Mouse (Mus musculus) limb, embryonic 14.5 days (tissue): Measurements from ENCODE around the gene Brd3. TPM values are rescaled to one million over a fixed set of nuclear protein-coding genes. Genes with fewer than 3 reads are reported as not detected.

Experiments used
- ATAC-seq: fragments of 200-750 bp; cut with Nextera tagmentation; 2 replicates; pipeline ENCODE4 v1.8.0; 2017; ENCODE audit warnings: low read depth, moderate number of reproducible peaks, moderate TSS enrichment; ENCODE audit not compliant: low FRiP score
- DNase-seq: peaks from one replicate; pipeline ENCODE4 v3.0.0-alpha.2; 2015; ENCODE audit warnings: low spot score
- H3K27ac ChIP-seq: fragments of 300-500 bp; sonication (generic); replicated peaks from 2 replicates; pipeline ENCODE4 v1.5.1; 2014; ENCODE audit warnings: low read depth, mild to moderate bottlenecking, low read length, moderate library complexity, mixed read lengths
- H3K27me3 ChIP-seq: fragments of 300-500 bp; sonication (generic); 2 replicates; pipeline ENCODE4 v1.6.1; 2014; ENCODE audit warnings: low read length, mixed read lengths; ENCODE audit not compliant: control insufficient read depth, insufficient read depth
- H3K36me3 ChIP-seq: fragments of 300-500 bp; sonication (generic); 2 replicates; pipeline ENCODE4 v1.6.1; 2014; ENCODE audit warnings: mild to moderate bottlenecking, low read length, moderate library complexity, mixed read lengths; ENCODE audit not compliant: control insufficient read depth, insufficient read depth
- H3K4me1 ChIP-seq: fragments of 300-500 bp; sonication (generic); 2 replicates; pipeline ENCODE4 v1.6.1; 2014; ENCODE audit warnings: antibody characterized with exemption, low read length, mixed read lengths; ENCODE audit not compliant: control insufficient read depth, insufficient read depth
- H3K4me2 ChIP-seq: fragments of 300-500 bp; sonication (generic); replicated peaks from 2 replicates; pipeline ENCODE4 v1.6.1; 2014; ENCODE audit warnings: low read depth, mild to moderate bottlenecking, low read length, moderate library complexity; ENCODE audit not compliant: severe bottlenecking
- H3K4me3 ChIP-seq: fragments of 300-500 bp; sonication (generic); replicated peaks from 2 replicates; pipeline ENCODE4 v1.5.1; 2014; ENCODE audit warnings: low read length
- H3K9ac ChIP-seq: fragments of 300-500 bp; sonication (generic); 2 replicates; pipeline ENCODE4 v1.6.1; 2014; ENCODE audit warnings: mild to moderate bottlenecking, low read depth, low read length, moderate library complexity; ENCODE audit not compliant: severe bottlenecking
- H3K9me3 ChIP-seq: fragments of 300-500 bp; sonication (generic); 2 replicates; pipeline ENCODE4 v1.6.1; 2016; ENCODE audit warnings: low read length; ENCODE audit not compliant: control insufficient read depth
- POLR2A ChIP-seq: fragments of 200-500 bp; IDR thresholded peaks from 2 replicates; pipeline ENCODE4 v1.8.0; 2012; ENCODE audit warnings: inconsistent platforms, mild to moderate bottlenecking, moderate library complexity, borderline replicate concordance; ENCODE audit not compliant: insufficient read depth, insufficient read length; ENCODE audit errors: extremely low read depth
- WGBS: fragments of 180-500 bp; shearing (Covaris S2); extraction: QIAGEN DNeasy Blood & Tissue Kit; methylation state at CpG from one replicate; pipeline ENCODE4 v1.1.7; 2014; 5-methylcytosine and 5-hydroxymethylcytosine counted together
- polyA plus RNA-seq, 2 experiments: library from polyadenylated mRNA; depleted of rRNA in 1 of 2; stranded (reverse) in 1 of 2; unstranded in 1 of 2; fragments of >200 nt; fragmentation: Nextera tagmentation in 1 of 2; extraction: Ambion mirVana in 1 of 2; gene quantifications; 2 replicates each; pipeline versions ENCODE4 v1.2.1 to v1.2.3; 2012 to 2014

The Brd3 gene
- 75.5 and 78.1 TPM in 2 replicates for polyA plus RNA-seq (2012; rRNA removed)
- 155 and 177 TPM in 2 replicates for polyA plus RNA-seq (2014; fragmentation: Nextera tagmentation; extraction: Ambion mirVana)

GRCm38 (mm10) chr2:27507562-27507961 is at the start of gene Brd3:
Gene Brd3, minus strand, starts transcription at chr2:27507662.
- no peaks in the 10 kb centered on the region for H3K36me3 ChIP-seq
- H3K4me2 ChIP-seq, result no peak within 1 kb of the TSS
- H3K4me3 ChIP-seq, result no peak within 1 kb of the TSS
- H3K9me3 ChIP-seq, result no peaks in the 10 kb centered on the region
- DNase-seq (no peak), ATAC-seq (no peak)
- H3K4me1 ChIP-seq, result peaks cover 14% of the 10 kb centered on the region; the same call in 1 of the 2 replicates
- H3K27me3 ChIP-seq, result no peaks in the 10 kb centered on the region
- 51% methylated on average over 4 of the region's 4 CpGs for WGBS
- no peak within 1 kb of the TSS for H3K27ac ChIP-seq
- no peak within 1 kb of the TSS for H3K9ac ChIP-seq
- no peak for TF ChIP-seq POLR2A

GRCm38 (mm10) chr2:27556921-27557320 is 49.5 kb upstream of the Brd3 start:
- no peak overlapping the region for H3K4me2 ChIP-seq
- H3K4me1 ChIP-seq, result peaks cover 10% of the 10 kb centered on the region; the same call in 1 of the 2 replicates
- WGBS, result 80% methylated on average over 6 of the region's 6 CpGs
- H3K9me3 ChIP-seq, result no peaks in the 10 kb centered on the region
- no peak for ATAC-seq
- H3K27ac ChIP-seq, result no peak overlapping the region
- no peak overlapping the region for H3K4me3 ChIP-seq
- no peak for TF ChIP-seq POLR2A
- H3K9ac ChIP-seq, result no peak overlapping the region
- DNase-seq, result no peak
- H3K36me3 ChIP-seq, result no peaks in the 10 kb centered on the region
- H3K27me3 ChIP-seq, result no peaks in the 10 kb centered on the region

GRCm38 (mm10) chr2:27554308-27554707 is 46.8 kb upstream of the Brd3 start:
- Histone ChIP-seq H3K27ac (no peak overlapping the region), H3K4me3 (no peak overlapping the region), H3K27me3 (no peaks in the 10 kb centered on the region), H3K9ac (no peak overlapping the region), H3K9me3 (no peaks in the 10 kb centered on the region), H3K4me1 (peaks cover 10% of the 10 kb centered on the region; the same call in 1 of the 2 replicates), H3K36me3 (no peaks in the 10 kb centered on the region), H3K4me2 (no peak overlapping the region)
- TF ChIP-seq POLR2A, result no peak
- DNase-seq (no peak), ATAC-seq (no peak)
- WGBS, result 65% methylated on average over 9 of the region's 9 CpGs

- no peak for TF ChIP-seq POLR2A
- H3K9ac ChIP-seq, result no peak overlapping the region
- no peak overlapping the region for H3K4me3 ChIP-seq
- H3K4me1 ChIP-seq, result peaks cover 6% of the 10 kb centered on the region; the same call in 1 of the 2 replicates
- DNase-seq (peak; percentile 62), ATAC-seq (peak; percentile 62)
- no peaks in the 10 kb centered on the region for H3K36me3 ChIP-seq
- H3K4me2 ChIP-seq, result no peak overlapping the region
- H3K9me3 ChIP-seq, result no peaks in the 10 kb centered on the region
- H3K27me3 ChIP-seq, result no peaks in the 10 kb centered on the region
- WGBS, result 13% methylated on average over 7 of the region's 7 CpGs
- no peak overlapping the region for H3K27ac ChIP-seq
Measured at GRCm38 (mm10) chr2:27552620-27553287, 45.3 kb upstream of the Brd3 start.

- Histone ChIP-seq H3K4me3 (no peak overlapping the region), H3K27me3 (no peaks in the 10 kb centered on the region), H3K9ac (no peak overlapping the region), H3K4me1 (peaks cover 6% of the 10 kb centered on the region; the same call in 1 of the 2 replicates), H3K27ac (no peak overlapping the region), H3K36me3 (no peaks in the 10 kb centered on the region), H3K4me2 (no peak overlapping the region), H3K9me3 (no peaks in the 10 kb centered on the region)
- DNase-seq, result no peak
- WGBS, result 95% methylated on average over 1 of the region's 1 CpGs
- ATAC-seq, result no peak
- TF ChIP-seq POLR2A, result no peak
Measured at GRCm38 (mm10) chr2:27548664-27549369, 41.4 kb upstream of the Brd3 start.
